Comparison of ENCODE assay signal across 18 mouse cellular contexts in the genomic region with DNA sequence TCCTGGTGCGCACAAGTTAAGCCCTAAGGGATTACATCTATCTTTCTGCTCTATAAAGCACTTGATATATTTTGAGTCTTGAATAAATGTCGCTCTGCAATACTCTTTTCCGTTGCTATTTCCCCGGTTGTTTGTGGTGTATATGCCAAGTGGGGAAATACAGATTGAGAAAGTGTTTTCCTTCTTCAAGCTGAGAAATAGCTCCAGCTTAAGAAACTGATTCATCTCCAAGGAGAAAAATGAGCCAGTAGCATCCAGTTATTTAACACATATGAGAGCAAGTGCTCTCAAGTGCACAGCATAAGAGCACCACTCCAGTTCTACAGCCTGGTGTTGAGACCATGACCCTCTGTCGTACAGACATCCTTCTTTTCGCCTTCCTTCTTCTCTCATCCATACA.
"Had no signal": no experiment of that assay in that cellular context is flagged by ENCODE, and none has a peak within 500 bp of the region (broad histone marks: within the 10 kb centered on the region; RNA-seq: fewer than 3 reads in every experiment).

No protein-coding gene starts in this region.

- ATAC-seq: intestine, postnatal 0 days had no signal

- H3K4me1 ChIP-seq: liver, embryonic 13.5 days; megakaryocyte, embryonic 14.5 days; midbrain, embryonic 10.5 days; neural tube, embryonic 12.5 days; neural tube, embryonic 15.5 days; stomach, embryonic 15.5 days had no signal

- DNase-seq: kidney, adult 2 months; kidney, postnatal 25 days; liver, embryonic 13.5 days; lung, embryonic 14.5 days; lung, postnatal 10 days; lung, postnatal 36 days; midbrain, embryonic 14.5 days; right cerebral cortex, postnatal 25 days; spleen, adult 18-20 months; thymus, adult 18-20 months; thymus, postnatal 36 days had no signal

- H3K4me3 ChIP-seq: liver, embryonic 13.5 days; megakaryocyte, embryonic 14.5 days; midbrain, embryonic 10.5 days; neural tube, embryonic 12.5 days; neural tube, embryonic 15.5 days; stomach, embryonic 15.5 days had no signal

- H3K9ac ChIP-seq: liver, embryonic 13.5 days; lung, embryonic 14.5 days; neural tube, embryonic 12.5 days; neural tube, embryonic 15.5 days; stomach, embryonic 15.5 days had no signal

- H3K36me3 ChIP-seq: liver, embryonic 13.5 days; midbrain, embryonic 10.5 days; neural tube, embryonic 12.5 days; neural tube, embryonic 15.5 days; stomach, embryonic 15.5 days had no signal

- H3K27ac ChIP-seq: kidney, postnatal 0 days; liver, embryonic 13.5 days; midbrain, embryonic 10.5 days; neural tube, embryonic 12.5 days; neural tube, embryonic 15.5 days; stomach, embryonic 15.5 days had no signal

- H3K9me3 ChIP-seq: liver, embryonic 13.5 days; megakaryocyte, embryonic 14.5 days; midbrain, embryonic 10.5 days; neural tube, embryonic 12.5 days; neural tube, embryonic 15.5 days; stomach, embryonic 15.5 days had no signal

- H3K4me2 ChIP-seq: liver, embryonic 13.5 days; lung, embryonic 14.5 days; neural tube, embryonic 12.5 days; neural tube, embryonic 15.5 days; stomach, embryonic 15.5 days had no signal

- H3K27me3 ChIP-seq: liver, embryonic 13.5 days; megakaryocyte, embryonic 14.5 days; neural tube, embryonic 12.5 days; neural tube, embryonic 15.5 days; stomach, embryonic 15.5 days had no signal
